Mouse (Mus musculus): ENCODE results near the gene Slit3. TPM values are rescaled to one million over a fixed set of nuclear protein-coding genes. Genes with fewer than 3 reads are reported as not detected.
A peak's percentile ranks its signal among the peaks of the same experiment; 100 is the strongest.

Slit3 gene
- polyA plus RNA-seq, 1 experiment from 2014 or later = 21.9 TPM

DNA sequence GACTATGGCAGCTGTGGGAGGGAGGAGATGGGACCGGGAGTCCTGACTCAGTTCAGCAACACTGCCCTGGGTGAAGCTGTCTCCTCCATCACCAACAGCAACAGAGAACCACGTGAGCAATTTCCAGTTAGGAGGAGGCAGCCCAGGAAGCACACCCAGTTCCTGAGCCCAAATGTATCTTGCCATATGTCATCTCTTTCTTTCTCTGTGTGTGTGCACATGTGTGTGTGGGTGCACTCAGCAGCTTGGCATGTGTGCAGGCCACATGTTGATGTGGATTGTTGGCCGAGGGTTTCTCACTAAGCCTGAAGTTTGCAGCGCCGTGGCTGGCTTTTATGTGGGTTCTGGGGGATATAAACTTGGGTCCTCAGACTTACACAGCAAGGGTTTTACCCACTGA is 559.0 kb downstream of the Slit3 start:
- no peaks in the 10 kb centered on the region for H3K27me3 ChIP-seq (ENCODE audit: low read depth, poor library complexity, severe bottlenecking)
- H3K4me3 ChIP-seq = no peak overlapping the region
- H3K36me3 ChIP-seq = peaks cover 29% of the 10 kb centered on the region
- H3K9me3 ChIP-seq (replicated peaks) = no peaks in the 10 kb centered on the region
- no peak overlapping the region for H3K27ac ChIP-seq
- WGBS = 90% methylated on average over 5 of the region's 5 CpGs
- H3K4me1 ChIP-seq = peaks cover 12% of the 10 kb centered on the region; the same call in 1 of the 2 replicates
- DNase-seq (ENCODE audit: low spot score) = no peak

GRCm38 (mm10) chr11:35687316-35687715 is 566.3 kb downstream of the Slit3 start:
- no peak overlapping the region for H3K4me3 ChIP-seq
- H3K27me3 ChIP-seq (ENCODE audit: low read depth, poor library complexity, severe bottlenecking) = no peaks in the 10 kb centered on the region
- peaks cover 60% of the 10 kb centered on the region for H3K36me3 ChIP-seq
- no peaks in the 10 kb centered on the region for H3K9me3 ChIP-seq (replicated peaks)
- no peak for DNase-seq (ENCODE audit: low spot score)
- no peaks in the 10 kb centered on the region for H3K4me1 ChIP-seq
- H3K27ac ChIP-seq = no peak overlapping the region
- WGBS = 93% methylated on average over 6 of the region's 6 CpGs

- no peak for DNase-seq (ENCODE audit: low spot score)
- no peak overlapping the region for H3K4me3 ChIP-seq
- H3K9me3 ChIP-seq (replicated peaks) = no peaks in the 10 kb centered on the region
- no peaks in the 10 kb centered on the region for H3K4me1 ChIP-seq
- H3K27ac ChIP-seq = no peak overlapping the region
- peaks cover 45% of the 10 kb centered on the region for H3K36me3 ChIP-seq
- H3K27me3 ChIP-seq (ENCODE audit: low read depth, poor library complexity, severe bottlenecking) = no peaks in the 10 kb centered on the region
- WGBS = 74% methylated on average over 7 of the region's 7 CpGs
These were observed 569.7 kb downstream of the Slit3 start for GRCm38 (mm10) chr11:35690515-35691281.

DNA sequence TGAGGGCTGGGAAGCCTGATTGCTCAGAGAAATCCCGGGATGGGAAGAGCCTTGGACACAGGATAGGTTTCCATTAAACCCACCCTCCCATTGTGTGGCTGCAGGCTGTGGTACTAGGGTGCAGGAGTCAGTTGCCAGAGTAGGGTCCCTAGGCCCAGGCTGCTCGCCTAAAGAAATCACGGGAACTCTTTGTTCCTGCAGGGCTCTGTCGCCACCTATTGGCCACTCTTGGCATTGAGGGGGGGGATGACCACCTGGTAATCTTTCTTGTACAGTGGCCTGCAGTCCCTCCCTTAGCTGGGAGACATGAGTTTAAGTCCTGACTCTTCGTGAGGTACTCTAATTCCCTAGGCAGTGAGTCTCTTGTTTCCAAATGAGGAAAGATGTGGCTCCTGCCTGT is 572.1 kb downstream of the Slit3 start:
- H3K4me1 ChIP-seq = no peaks in the 10 kb centered on the region
- H3K9me3 ChIP-seq (replicated peaks) = no peaks in the 10 kb centered on the region
- WGBS = 14% methylated on average over 5 of the region's 5 CpGs
- peaks cover 23% of the 10 kb centered on the region for H3K36me3 ChIP-seq
- no peak overlapping the region for H3K4me3 ChIP-seq
- H3K27ac ChIP-seq = no peak overlapping the region
- H3K27me3 ChIP-seq (ENCODE audit: low read depth, poor library complexity, severe bottlenecking) = no peaks in the 10 kb centered on the region
- DNase-seq (ENCODE audit: low spot score) = peak; percentile 90

- H3K27me3 ChIP-seq (ENCODE audit: low read depth, poor library complexity, severe bottlenecking) = no peaks in the 10 kb centered on the region
- no peaks in the 10 kb centered on the region for H3K4me1 ChIP-seq
- DNase-seq (ENCODE audit: low spot score) = no peak
- 89% methylated on average over 7 of the region's 7 CpGs for WGBS
- no peak overlapping the region for H3K27ac ChIP-seq
- H3K36me3 ChIP-seq = peaks cover 21% of the 10 kb centered on the region
- H3K4me3 ChIP-seq = no peak overlapping the region
- no peaks in the 10 kb centered on the region for H3K9me3 ChIP-seq (replicated peaks)
These were observed 572.6 kb downstream of the Slit3 start for GRCm38 (mm10) chr11:35693625-35694024.

DNA sequence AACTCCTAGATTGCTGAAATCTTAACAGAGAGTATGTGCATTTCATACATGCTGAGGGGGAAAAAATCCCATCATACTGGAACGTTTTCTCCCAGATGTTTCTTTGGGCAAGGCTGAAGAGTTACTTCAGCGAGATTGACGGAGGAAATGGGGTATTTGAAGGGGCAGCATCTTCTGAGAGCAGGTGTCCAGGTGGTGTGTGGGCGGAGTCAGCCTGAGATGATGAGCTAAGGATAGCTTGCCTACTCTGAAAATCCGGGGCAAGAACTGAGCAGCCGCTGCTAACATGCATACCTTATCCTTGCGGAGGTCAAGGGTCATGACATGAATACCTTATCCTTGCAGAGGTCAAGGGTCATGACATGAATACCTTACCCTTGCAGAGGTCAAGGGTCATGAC is 576.5 kb downstream of the Slit3 start:
- WGBS = 95% methylated on average over 7 of the region's 7 CpGs
- Histone ChIP-seq H3K4me1 (no peaks in the 10 kb centered on the region), H3K27me3 (ENCODE audit: low read depth, poor library complexity, severe bottlenecking) (no peaks in the 10 kb centered on the region), H3K9me3 (replicated peaks) (no peaks in the 10 kb centered on the region), H3K36me3 (peaks cover 32% of the 10 kb centered on the region), H3K27ac (no peak overlapping the region), H3K4me3 (no peak overlapping the region)
- DNase-seq (ENCODE audit: low spot score) = no peak

GRCm38 (mm10) chr11:35698901-35699300 is 577.9 kb downstream of the Slit3 start:
- peaks cover 47% of the 10 kb centered on the region for H3K36me3 ChIP-seq
- H3K9me3 ChIP-seq (replicated peaks) = peaks cover 2% of the 10 kb centered on the region; the same call in 1 of the 2 replicates
- no peaks in the 10 kb centered on the region for H3K4me1 ChIP-seq
- no peaks in the 10 kb centered on the region for H3K27me3 ChIP-seq (ENCODE audit: low read depth, poor library complexity, severe bottlenecking)
- DNase-seq (ENCODE audit: low spot score) = no peak
- WGBS = 94% methylated on average over 5 of the region's 5 CpGs
- H3K4me3 ChIP-seq = no peak overlapping the region
- no peak overlapping the region for H3K27ac ChIP-seq

DNA sequence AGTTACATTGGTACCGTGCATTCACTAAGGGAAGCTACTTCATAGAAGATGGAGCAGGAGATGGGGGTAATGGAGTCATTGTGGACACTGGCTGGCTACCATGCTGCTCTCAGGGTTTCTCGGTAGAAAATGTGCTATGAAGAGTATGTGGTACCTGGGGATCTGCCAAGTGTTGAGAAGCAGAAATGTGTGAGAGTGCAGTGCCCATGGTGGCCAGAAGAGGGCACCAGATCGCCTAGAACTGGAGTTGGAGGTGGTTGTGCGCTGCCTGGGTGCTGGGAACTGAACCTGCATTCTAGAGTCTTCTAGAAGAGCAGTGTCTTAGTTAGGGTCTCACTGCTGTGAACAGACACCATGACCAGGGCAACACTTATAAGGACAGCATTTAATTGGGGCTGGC is 582.4 kb downstream of the Slit3 start:
- Histone ChIP-seq H3K4me1 (peaks cover 9% of the 10 kb centered on the region), H3K36me3 (peaks cover 79% of the 10 kb centered on the region), H3K4me3 (no peak overlapping the region), H3K9me3 (replicated peaks) (peaks cover 4% of the 10 kb centered on the region; the same call in 1 of the 2 replicates), H3K27ac (no peak overlapping the region), H3K27me3 (ENCODE audit: low read depth, poor library complexity, severe bottlenecking) (no peaks in the 10 kb centered on the region)
- 77% methylated on average over 4 of the region's 4 CpGs for WGBS
- no peak for DNase-seq (ENCODE audit: low spot score)

GRCm38 (mm10) chr11:35704381-35704780 is 583.4 kb downstream of the Slit3 start:
- Histone ChIP-seq H3K4me3 (no peak overlapping the region), H3K27me3 (ENCODE audit: low read depth, poor library complexity, severe bottlenecking) (no peaks in the 10 kb centered on the region), H3K27ac (no peak overlapping the region), H3K9me3 (replicated peaks) (peaks cover 4% of the 10 kb centered on the region; the same call in 1 of the 2 replicates), H3K36me3 (peaks cover 80% of the 10 kb centered on the region), H3K4me1 (peaks cover 9% of the 10 kb centered on the region)
- DNase-seq (ENCODE audit: low spot score) = no peak
- 95% methylated on average over 13 of the region's 13 CpGs for WGBS

GRCm38 (mm10) chr11:35704927-35705326 is 583.9 kb downstream of the Slit3 start:
- no peak for DNase-seq (ENCODE audit: low spot score)
- H3K36me3 ChIP-seq = peaks cover 79% of the 10 kb centered on the region

DNA sequence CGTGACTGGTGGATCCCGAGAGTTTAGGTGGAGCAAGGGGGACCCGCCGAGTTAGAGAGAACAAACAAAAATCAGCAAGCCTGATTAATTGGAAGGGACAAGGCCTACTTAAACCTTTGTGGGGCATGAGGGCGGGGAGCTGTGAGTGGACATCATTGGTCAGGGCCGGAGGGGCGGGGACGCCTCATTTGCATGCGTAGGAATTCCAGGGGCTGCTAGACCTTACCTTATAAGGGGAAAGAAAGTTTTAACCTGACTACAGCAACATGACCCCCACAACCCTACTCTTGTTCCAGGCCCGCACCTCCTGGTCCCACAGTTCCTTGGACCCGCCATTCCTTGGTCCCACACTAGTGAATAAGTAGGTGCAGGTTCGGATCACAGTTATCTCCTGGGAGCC is 586.4 kb downstream of the Slit3 start:
- Histone ChIP-seq H3K36me3 (peaks cover 56% of the 10 kb centered on the region), H3K4me1 (peaks cover 9% of the 10 kb centered on the region), H3K4me3 (no peak overlapping the region), H3K9me3 (replicated peaks) (peaks cover 4% of the 10 kb centered on the region; the same call in 1 of the 2 replicates), H3K27ac (no peak overlapping the region), H3K27me3 (ENCODE audit: low read depth, poor library complexity, severe bottlenecking) (no peaks in the 10 kb centered on the region)
- 96% methylated on average over 12 of the region's 12 CpGs for WGBS
- DNase-seq (ENCODE audit: low spot score) = no peak

More at GRCm38 (mm10) chr11:35704927-35705326, 583.9 kb downstream of the Slit3 start:
- H3K4me1 ChIP-seq = peaks cover 9% of the 10 kb centered on the region
- no peaks in the 10 kb centered on the region for H3K27me3 ChIP-seq (ENCODE audit: low read depth, poor library complexity, severe bottlenecking)
- H3K9me3 ChIP-seq (replicated peaks) = peaks cover 4% of the 10 kb centered on the region; the same call in 1 of the 2 replicates
- WGBS = 91% methylated on average over 5 of the region's 5 CpGs
- H3K27ac ChIP-seq = no peak overlapping the region
- no peak overlapping the region for H3K4me3 ChIP-seq

- Histone ChIP-seq H3K4me3 (no peak overlapping the region), H3K36me3 (peaks cover 20% of the 10 kb centered on the region), H3K27ac (no peak overlapping the region), H3K27me3 (ENCODE audit: low read depth, poor library complexity, severe bottlenecking) (no peaks in the 10 kb centered on the region), H3K9me3 (replicated peaks) (no peaks in the 10 kb centered on the region), H3K4me1 (no peaks in the 10 kb centered on the region)
- 87% methylated on average over 6 of the region's 6 CpGs for WGBS
- no peak for DNase-seq (ENCODE audit: low spot score)
These were observed 590.3 kb downstream of the Slit3 start for GRCm38 (mm10) chr11:35711314-35711713.

DNA sequence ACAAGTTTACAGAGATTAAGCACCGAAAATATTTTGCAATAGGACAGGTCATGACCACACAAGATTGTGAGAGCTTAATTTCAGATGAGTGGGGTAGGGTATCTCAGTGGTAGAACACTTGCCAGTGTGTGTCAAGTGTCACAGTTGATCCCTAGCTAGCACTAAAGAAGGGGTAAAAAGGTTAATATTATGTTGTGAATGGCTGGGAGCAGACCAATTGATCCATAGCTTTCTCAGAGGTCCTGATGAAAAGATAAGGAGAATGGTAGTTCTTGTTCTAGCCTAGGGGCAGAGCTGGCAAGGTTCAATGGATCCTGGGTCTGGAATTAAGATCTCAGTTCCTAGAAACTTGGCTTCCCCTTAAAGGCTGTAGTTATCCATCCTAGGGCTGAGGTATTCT is 597.9 kb downstream of the Slit3 start:
- WGBS = 79% methylated on average over 1 of the region's 1 CpGs
- H3K4me3 ChIP-seq = no peak overlapping the region

More for the DNA sequence above, 597.9 kb downstream of the Slit3 start:
- DNase-seq (ENCODE audit: low spot score) = no peak
- no peaks in the 10 kb centered on the region for H3K4me1 ChIP-seq
- no peaks in the 10 kb centered on the region for H3K9me3 ChIP-seq (replicated peaks)
- no peaks in the 10 kb centered on the region for H3K36me3 ChIP-seq
- no peak overlapping the region for H3K27ac ChIP-seq
- H3K27me3 ChIP-seq (ENCODE audit: low read depth, poor library complexity, severe bottlenecking) = no peaks in the 10 kb centered on the region
